Mouse (Mus musculus) lung, adult 2 months (tissue): ENCODE measurements at regions not wholly inside any gene's neighbourhood (a gene's known extent, or its start where the extent isn't known, plus 50 kb on each side); places are given as distances from the start of the nearest gene placed in this dataset.

ENCODE experiments used
- CTCF ChIP-seq: fragments of 200-500 bp; IDR thresholded peaks from 2 replicates; pipeline ENCODE4 v1.5.1; 2011; ENCODE audit warnings: mild to moderate bottlenecking, low read length, control low read depth; ENCODE audit not compliant: insufficient read depth
- POLR2A ChIP-seq: fragments of 200-500 bp; IDR thresholded peaks from 2 replicates; pipeline ENCODE4 v1.6.1; 2011; ENCODE audit warnings: low read depth, mild to moderate bottlenecking, control low read depth, low read length, borderline replicate concordance; ENCODE audit errors: extremely low read depth

GRCm38 (mm10) chr7:64060582-64060981 lies 93.1 kb upstream of the Trpm1 start:
- no peak for TF ChIP-seq CTCF
- no peak for TF ChIP-seq POLR2A
